Mouse (Mus musculus): ENCODE measurements around the gene Slc25a33.

Gene Slc25a33

GRCm38 (mm10) chr4:149697506-149698196 lies 76.4 kb downstream of the Slc25a33 start:
- DNase-seq (ENCODE audit: low spot score in 2 of 2), result no peak

- DNase-seq (ENCODE audit: low spot score in 2 of 2), result no peak
These were observed 77.7 kb downstream of the Slc25a33 start for GRCm38 (mm10) chr4:149696189-149696971.
